Mouse (Mus musculus) erythroblast, embryonic 14.5 days (primary cell): Measurements from ENCODE around the gene Dcp1b.

Experiments used
- GATA1 ChIP-seq: IDR thresholded peaks from 2 replicates; pipeline ENCODE4 v1.6.1; 2012; ENCODE audit warnings: low read length, inconsistent platforms, mixed read lengths
- TAL1 ChIP-seq: IDR thresholded peaks from 3 replicates; pipeline ENCODE4 v1.6.1; 2012; ENCODE audit warnings: low read length, inconsistent platforms, mixed read lengths

GRCm38 (mm10) chr6:119132111-119132735 is 42.8 kb upstream of the Dcp1b start:
- TF ChIP-seq GATA1, result no peak
- no peak for TF ChIP-seq TAL1
